22 mouse cellular contexts compared by ENCODE assay signal in the genomic region with DNA sequence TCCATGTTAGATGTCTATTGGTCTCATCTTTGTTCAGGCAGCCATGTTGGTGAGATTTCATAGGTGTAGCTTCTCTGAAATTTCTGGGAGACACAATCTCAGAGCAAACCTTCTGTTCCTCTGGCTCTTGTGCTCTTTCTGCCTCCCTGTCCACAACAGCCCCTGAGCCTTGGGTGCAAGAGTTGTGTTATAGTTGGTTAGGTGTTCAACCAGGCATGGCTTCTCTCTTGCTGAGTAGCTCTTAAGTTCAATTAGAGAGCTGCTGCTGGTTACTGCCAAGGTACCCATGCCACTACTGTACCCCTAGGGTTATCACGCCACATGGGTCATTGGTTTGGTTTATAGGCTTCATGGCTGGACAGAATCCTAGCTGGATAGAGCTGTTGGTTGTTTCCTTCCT. TPM values are rescaled to one million over a fixed set of nuclear protein-coding genes. Genes with fewer than 3 reads are reported as not detected.
A peak's percentile ranks its signal among the peaks of the same experiment; 100 is the strongest.
DNase-seq lines count a peak whose midpoint lies in the region; ATAC-seq and TF ChIP-seq lines count a peak whose summit lies in the region.
"Had no signal": no experiment of that assay in that cellular context is flagged by ENCODE, and none has a peak within 500 bp of the region (broad histone marks: within the 10 kb centered on the region; RNA-seq: fewer than 3 reads in every experiment).

No protein-coding gene starts in this region.

- no peak for ATAC-seq in kidney, embryonic 15.5 days (replicated peaks; ENCODE audit: low FRiP score)
- ATAC-seq in kidney, postnatal 0 days (replicated peaks; ENCODE audit: low FRiP score, low read depth), result 0 out of 2 replicates have a peak, but pooled peaks have one; percentile 52
- no peak for ATAC-seq in kidney, embryonic 14.5 days (ENCODE audit: low FRiP score, low TSS enrichment)
- ATAC-seq: activated CD4-positive, CD25-positive, alpha-beta regulatory T cell, adult 4 months; CD4-positive, CD25-positive, alpha-beta regulatory T cell, adult 4 months; forebrain, embryonic 13.5 days; Patski had no signal

- H3K36me3 ChIP-seq in kidney, embryonic 15.5 days, result no peaks in the 10 kb centered on the region
- H3K36me3 ChIP-seq in kidney, postnatal 0 days (ENCODE audit: insufficient read depth, low read length), result no peaks in the 10 kb centered on the region
- no peaks in the 10 kb centered on the region for H3K36me3 ChIP-seq in kidney, embryonic 14.5 days (ENCODE audit: control insufficient read depth, insufficient read depth, low read length)
- no peaks in the 10 kb centered on the region for H3K36me3 ChIP-seq in testis, adult 2 months (ENCODE audit: control insufficient read depth, insufficient read depth, low read length)
- H3K36me3 ChIP-seq: embryonic facial prominence, embryonic 10.5 days; embryonic facial prominence, embryonic 12.5 days; G1E had no signal

- no peak overlapping the region for H3K4me3 ChIP-seq in kidney, embryonic 15.5 days (replicated peaks)
- no peak overlapping the region for H3K4me3 ChIP-seq in kidney, postnatal 0 days (replicated peaks; ENCODE audit: low read depth, low read length)
- no peak overlapping the region for H3K4me3 ChIP-seq in kidney, embryonic 14.5 days (ENCODE audit: low read length)
- H3K4me3 ChIP-seq in testis, adult 2 months (ENCODE audit: control insufficient read depth, low read depth, low read length), result peak overlapping the region; percentile 5; the same call in 1 of the 2 replicates
- H3K4me3 ChIP-seq: embryonic facial prominence, embryonic 10.5 days; embryonic facial prominence, embryonic 12.5 days; forebrain, embryonic 13.5 days had no signal

- no peak overlapping the region for H3K4me2 ChIP-seq in kidney, embryonic 15.5 days
- no peak overlapping the region for H3K4me2 ChIP-seq in kidney, postnatal 0 days (ENCODE audit: low read length)
- H3K4me2 ChIP-seq in kidney, embryonic 14.5 days (replicated peaks; ENCODE audit: low read depth, low read length), result no peak overlapping the region
- H3K4me2 ChIP-seq: embryonic facial prominence, embryonic 12.5 days; forebrain, embryonic 13.5 days had no signal

- H3K9me3 ChIP-seq in kidney, embryonic 15.5 days (replicated peaks), result 0 out of 2 replicates have a peak, but pooled peaks cover 2% of the 10 kb centered on the region
- H3K9me3 ChIP-seq in kidney, postnatal 0 days (replicated peaks; ENCODE audit: low read length), result no peaks in the 10 kb centered on the region
- H3K9me3 ChIP-seq in kidney, embryonic 14.5 days (ENCODE audit: control insufficient read depth, low read length), result no peaks in the 10 kb centered on the region
- H3K9me3 ChIP-seq: embryonic facial prominence, embryonic 12.5 days; forebrain, embryonic 13.5 days; G1E had no signal

- DNase-seq in kidney, adult 11 months, result peak; percentile 38
- no peak for DNase-seq in kidney, postnatal 10 days
- DNase-seq in kidney, adult 9 months, result peak; percentile 44
- DNase-seq in kidney, postnatal 0 days (ENCODE audit: low spot score), result no peak
- no peak for DNase-seq in testis, postnatal 10 days (ENCODE audit: low spot score)
- DNase-seq: B cell, adult 2 months; cerebellum, adult 11-12 months; cerebellum, adult 2 months; cerebellum, adult 9-10 months; cerebellum, postnatal 10 days; cerebellum, postnatal 25 days had no signal

- no peak for TF ChIP-seq POLR2A in testis, adult 2 months (IDR thresholded peaks at IDR 0.05; ENCODE audit: control insufficient read depth, low read depth, low read length)

- H3K4me1 ChIP-seq in kidney, embryonic 15.5 days, result peaks cover 7% of the 10 kb centered on the region
- H3K4me1 ChIP-seq in kidney, postnatal 0 days (replicated peaks; ENCODE audit: insufficient read depth, low read length), result 0 out of 2 replicates have a peak, but pooled peaks cover 3% of the 10 kb centered on the region
- H3K4me1 ChIP-seq in kidney, embryonic 14.5 days (ENCODE audit: control insufficient read depth, insufficient read depth, low read length), result 0 out of 2 replicates have a peak, but pooled peaks cover 4% of the 10 kb centered on the region
- H3K4me1 ChIP-seq in testis, adult 2 months (ENCODE audit: control insufficient read depth, insufficient read depth, low read length), result peaks cover 15% of the 10 kb centered on the region

- H3K9ac ChIP-seq in kidney, embryonic 15.5 days, result no peak overlapping the region
- no peak overlapping the region for H3K9ac ChIP-seq in kidney, postnatal 0 days (ENCODE audit: low read depth, low read length)
- no peak overlapping the region for H3K9ac ChIP-seq in kidney, embryonic 14.5 days (ENCODE audit: low read depth, low read length)
- H3K9ac ChIP-seq: embryonic facial prominence, embryonic 12.5 days; forebrain, embryonic 13.5 days had no signal

- TF ChIP-seq CTCF in kidney, postnatal 0 days (IDR thresholded peaks at IDR 0.05; ENCODE audit: low read depth), result no peak
- TF ChIP-seq CTCF in testis, adult 2 months (IDR thresholded peaks at IDR 0.05; ENCODE audit: control insufficient read depth, insufficient read depth, insufficient replicate concordance, low read depth, low read length), result no peak

- H3K27ac ChIP-seq in kidney, embryonic 15.5 days, result no peak overlapping the region
- no peak overlapping the region for H3K27ac ChIP-seq in kidney, postnatal 0 days
- no peak overlapping the region for H3K27ac ChIP-seq in kidney, embryonic 14.5 days (ENCODE audit: low read depth, low read length)
- H3K27ac ChIP-seq in testis, adult 2 months (ENCODE audit: control insufficient read depth, insufficient read depth, low read depth, low read length), result no peak overlapping the region
- H3K27ac ChIP-seq: embryonic facial prominence, embryonic 10.5 days; embryonic facial prominence, embryonic 12.5 days; forebrain, embryonic 13.5 days had no signal

- WGBS in kidney, embryonic 15.5 days, result 78% methylated on average over 1 of the region's 1 CpGs
- WGBS in kidney, postnatal 0 days, result 79% methylated on average over 1 of the region's 1 CpGs
- 88% methylated on average over 1 of the region's 1 CpGs for WGBS in kidney, embryonic 14.5 days

- H3K27me3 ChIP-seq in kidney, embryonic 15.5 days, result 0 out of 2 replicates have a peak, but pooled peaks cover 5% of the 10 kb centered on the region
- H3K27me3 ChIP-seq in kidney, postnatal 0 days (ENCODE audit: insufficient read depth, low read length), result no peaks in the 10 kb centered on the region
- no peaks in the 10 kb centered on the region for H3K27me3 ChIP-seq in kidney, embryonic 14.5 days (ENCODE audit: control insufficient read depth, insufficient read depth, low read length)
- H3K27me3 ChIP-seq in testis, adult 2 months (ENCODE audit: control insufficient read depth, insufficient read depth, low read length), result no peaks in the 10 kb centered on the region

RNA-seq across cellular contexts. Expression of gene Tepp, which starts 5.0 kb away (rescaled TPM):
- 0.33 TPM in 1 of 2 replicates, not detected in the other for polyA plus RNA-seq in kidney, embryonic 15.5 days (2015; fragmentation: Nextera tagmentation; extraction: Ambion mirVana)
- 0.30 TPM in 1 of 2 replicates, not detected in the other for polyA plus RNA-seq in kidney, postnatal 0 days (2015; fragmentation: Nextera tagmentation; extraction: Ambion mirVana)
- 0.43 TPM in 1 of 2 replicates, not detected in the other for polyA plus RNA-seq in kidney, embryonic 14.5 days (2014; fragmentation: Nextera tagmentation; extraction: Ambion mirVana)
- polyA plus RNA-seq in testis, adult 2 months (2012; rRNA removed), result 290 and 313 TPM in 2 replicates
- polyA plus RNA-seq: activated CD4-positive, CD25-positive, alpha-beta regulatory T cell, adult 4 months; CD4-positive, CD25-positive, alpha-beta regulatory T cell, adult 4 months; embryonic facial prominence, embryonic 10.5 days; forebrain, embryonic 11.5 days; G1E; Patski had no signal

RNA-seq across cellular contexts. Expression of gene Cngb1, which starts 9.0 kb away (rescaled TPM):
- 0.44 and 0.81 TPM in 2 replicates for polyA plus RNA-seq in kidney, embryonic 15.5 days (2015; fragmentation: Nextera tagmentation; extraction: Ambion mirVana)
- polyA plus RNA-seq in kidney, postnatal 0 days (2015; fragmentation: Nextera tagmentation; extraction: Ambion mirVana), result 1.0 and 2.1 TPM in 2 replicates
- 0.60 and 1.2 TPM in 2 replicates for polyA plus RNA-seq in kidney, embryonic 14.5 days (2014; fragmentation: Nextera tagmentation; extraction: Ambion mirVana)
- polyA plus RNA-seq in testis, adult 2 months (2012; rRNA removed), result 6.2 and 6.9 TPM in 2 replicates
- polyA plus RNA-seq: embryonic facial prominence, embryonic 10.5 days; G1E had no signal

RNA-seq across cellular contexts. Expression of gene Zfp319, which starts 16.4 kb away (rescaled TPM):
- polyA plus RNA-seq in kidney, embryonic 15.5 days (2015; fragmentation: Nextera tagmentation; extraction: Ambion mirVana), result 8.6 and 9.6 TPM in 2 replicates
- polyA plus RNA-seq in kidney, postnatal 0 days (2015; fragmentation: Nextera tagmentation; extraction: Ambion mirVana), result 6.3 and 6.6 TPM in 2 replicates
- polyA plus RNA-seq in kidney, embryonic 14.5 days (2014; fragmentation: Nextera tagmentation; extraction: Ambion mirVana), result 6.6 and 8.7 TPM in 2 replicates
- polyA plus RNA-seq in testis, adult 2 months (2012; rRNA removed), result 3.9 and 4.0 TPM in 2 replicates

RNA-seq across cellular contexts. Expression of gene Usb1, which starts 16.7 kb away (rescaled TPM):
- 47.0 and 49.0 TPM in 2 replicates for polyA plus RNA-seq in kidney, embryonic 15.5 days (2015; fragmentation: Nextera tagmentation; extraction: Ambion mirVana)
- polyA plus RNA-seq in kidney, postnatal 0 days (2015; fragmentation: Nextera tagmentation; extraction: Ambion mirVana), result 42.9 and 45.6 TPM in 2 replicates
- polyA plus RNA-seq in kidney, embryonic 14.5 days (2014; fragmentation: Nextera tagmentation; extraction: Ambion mirVana), result 43.4 and 50.9 TPM in 2 replicates
- polyA plus RNA-seq in testis, adult 2 months (2012; rRNA removed), result 33.1 and 34.0 TPM in 2 replicates

RNA-seq across cellular contexts. Expression of gene Mmp15, which starts 36.7 kb away (rescaled TPM):
- 10.0 and 12.3 TPM in 2 replicates for polyA plus RNA-seq in kidney, embryonic 15.5 days (2015; fragmentation: Nextera tagmentation; extraction: Ambion mirVana)
- polyA plus RNA-seq in kidney, postnatal 0 days (2015; fragmentation: Nextera tagmentation; extraction: Ambion mirVana), result 5.0 and 5.8 TPM in 2 replicates
- 10.9 and 16.1 TPM in 2 replicates for polyA plus RNA-seq in kidney, embryonic 14.5 days (2014; fragmentation: Nextera tagmentation; extraction: Ambion mirVana)
- 0.23 and 0.30 TPM in 2 replicates for polyA plus RNA-seq in testis, adult 2 months (2012; rRNA removed)

Comparison
In these comparisons a context has a peak if more than half of its experiments do, and no peak if none do; other contexts are left out.
1. DNase-seq: peak in kidney, adult 11 months (single experiment) and kidney, adult 9 months (single experiment); none in kidney, postnatal 10 days (single experiment), kidney, postnatal 0 days (single experiment) and testis, postnatal 10 days (single experiment).
2. RNA of gene Tepp, which starts 5.0 kb away (polyA plus RNA-seq): 290 to 313 TPM in testis, adult 2 months; 0.43 TPM in kidney, embryonic 14.5 days, 0.30 TPM in kidney, postnatal 0 days and 0.33 TPM in kidney, embryonic 15.5 days; every median in the first group is over 100 times any median in the second.